ENCODE assay signal across 30 mouse cellular contexts in the genomic region with DNA sequence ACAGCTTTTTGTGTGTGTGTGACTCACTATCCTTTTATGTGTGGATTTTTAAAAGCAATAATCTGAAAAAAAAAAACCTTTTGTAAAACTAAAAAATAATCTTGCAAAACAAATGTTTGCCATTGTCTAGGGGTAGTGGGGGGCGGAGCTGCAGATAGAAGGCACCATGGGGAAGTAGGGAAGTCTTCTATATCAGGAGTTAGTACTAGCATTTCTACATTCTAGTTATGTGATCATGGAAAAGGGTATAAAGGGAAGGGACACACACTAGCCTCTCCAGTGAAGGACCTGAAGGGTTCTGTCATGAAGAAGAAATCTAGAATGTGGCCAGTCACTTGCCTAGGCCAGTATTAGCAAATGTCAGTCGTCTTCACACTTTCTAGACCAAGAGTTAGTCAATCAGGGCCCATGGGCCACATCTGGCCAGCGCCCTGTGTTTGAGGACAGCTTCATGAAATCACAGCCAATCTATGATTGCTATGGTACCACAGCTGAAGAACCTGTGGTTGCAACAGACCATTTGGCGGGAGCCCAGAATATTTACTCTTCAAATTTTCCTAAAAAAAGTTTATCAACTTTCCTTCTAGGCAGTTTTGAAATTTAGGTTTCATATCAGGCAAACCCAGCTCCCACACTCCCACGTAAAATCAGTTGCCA.
DNase-seq lines count a peak whose midpoint lies in the region; ATAC-seq lines count a peak whose summit lies in the region.
"Had no signal": no experiment of that assay in that cellular context is flagged by ENCODE, and none has a peak within 500 bp of the region (broad histone marks: within the 10 kb centered on the region; RNA-seq: fewer than 3 reads in every experiment).

No protein-coding gene starts in this region.

- no peaks in the 10 kb centered on the region for H3K27me3 ChIP-seq in hindbrain, embryonic 14.5 days (ENCODE audit: control insufficient read depth, insufficient read depth, low read length)
- H3K27me3 ChIP-seq: embryonic facial prominence, embryonic 13.5 days; heart, embryonic 15.5 days; intestine, embryonic 15.5 days; limb, embryonic 12.5 days; liver, embryonic 12.5 days; megakaryocyte, embryonic 14.5 days; midbrain, embryonic 12.5 days; neural tube, embryonic 13.5 days had no signal

- H3K4me2 ChIP-seq in hindbrain, embryonic 14.5 days (replicated peaks), result no peak overlapping the region
- H3K4me2 ChIP-seq: embryonic facial prominence, embryonic 13.5 days; heart, embryonic 15.5 days; intestine, embryonic 15.5 days; limb, embryonic 12.5 days; liver, embryonic 12.5 days; midbrain, embryonic 12.5 days; neural tube, embryonic 13.5 days had no signal

- 94% methylated on average over 5 of the region's 5 CpGs for WGBS in hindbrain, embryonic 14.5 days

- H3K4me3 ChIP-seq in hindbrain, embryonic 14.5 days (replicated peaks; ENCODE audit: low read length), result no peak overlapping the region
- H3K4me3 ChIP-seq: embryonic facial prominence, embryonic 13.5 days; heart, embryonic 10.5 days; heart, embryonic 15.5 days; intestine, embryonic 15.5 days; limb, embryonic 12.5 days; liver, embryonic 12.5 days; megakaryocyte, embryonic 14.5 days; midbrain, embryonic 12.5 days; neural tube, embryonic 13.5 days had no signal

- no peaks in the 10 kb centered on the region for H3K36me3 ChIP-seq in hindbrain, embryonic 14.5 days (replicated peaks; ENCODE audit: control insufficient read depth, insufficient read depth)
- H3K36me3 ChIP-seq: embryonic facial prominence, embryonic 13.5 days; heart, embryonic 10.5 days; heart, embryonic 15.5 days; intestine, embryonic 15.5 days; limb, embryonic 12.5 days; liver, embryonic 12.5 days; midbrain, embryonic 12.5 days; neural tube, embryonic 13.5 days had no signal

- no peak for DNase-seq in frontal cortex, postnatal 25 days (ENCODE audit: low spot score in 2 of 2)
- peak; percentile 9 for DNase-seq in lung, postnatal 36 days
- no peak for DNase-seq in lung, adult 18-20 months
- DNase-seq in hindbrain, embryonic 14.5 days (ENCODE audit: low spot score), result no peak
- DNase-seq: B cell, adult 2 months; cerebellum, adult 11-12 months; cerebellum, postnatal 10 days; gastrocnemius, postnatal 10 days; heart, adult 11 months; kidney, adult 8-10 months; kidney, postnatal 4 days; liver, postnatal 0 days; lung, postnatal 10 days; retina, postnatal 1 day; right cerebral cortex, postnatal 14 days; thymus, postnatal 4 days had no signal

- peak; percentile 39; the same call in 1 of the 2 replicates for ATAC-seq in frontal cortex, adult (ENCODE audit: low TSS enrichment)
- peak; percentile 68 for ATAC-seq in granulocyte monocyte progenitor cell, adult 5-6 weeks (replicated peaks; ENCODE audit: poor library complexity, severe bottlenecking)
- no peak for ATAC-seq in hindbrain, embryonic 14.5 days (ENCODE audit: low FRiP score)
- ATAC-seq: forebrain, embryonic 16.5 days; hindbrain, postnatal 0 days; intestine, embryonic 15.5 days; liver, embryonic 12.5 days; liver, postnatal 0 days had no signal

- no peak overlapping the region for H3K27ac ChIP-seq in hindbrain, embryonic 14.5 days
- H3K27ac ChIP-seq: embryonic facial prominence, embryonic 13.5 days; heart, embryonic 10.5 days; heart, embryonic 15.5 days; hindbrain, postnatal 0 days; intestine, embryonic 15.5 days; kidney, postnatal 0 days; limb, embryonic 12.5 days; liver, embryonic 12.5 days; midbrain, embryonic 12.5 days; neural tube, embryonic 13.5 days had no signal

- H3K9ac ChIP-seq in hindbrain, embryonic 14.5 days, result no peak overlapping the region
- H3K9ac ChIP-seq: embryonic facial prominence, embryonic 13.5 days; heart, embryonic 15.5 days; intestine, embryonic 15.5 days; limb, embryonic 12.5 days; liver, embryonic 12.5 days; liver, postnatal 0 days; midbrain, embryonic 12.5 days; neural tube, embryonic 13.5 days had no signal

- no peaks in the 10 kb centered on the region for H3K4me1 ChIP-seq in hindbrain, embryonic 14.5 days (replicated peaks; ENCODE audit: control insufficient read depth, insufficient read depth, low read length)
- H3K4me1 ChIP-seq: embryonic facial prominence, embryonic 13.5 days; heart, embryonic 10.5 days; heart, embryonic 15.5 days; intestine, embryonic 15.5 days; limb, embryonic 12.5 days; liver, embryonic 12.5 days; midbrain, embryonic 12.5 days; neural tube, embryonic 13.5 days had no signal

- H3K9me3 ChIP-seq in hindbrain, embryonic 14.5 days (ENCODE audit: control insufficient read depth, low read length), result no peaks in the 10 kb centered on the region
- H3K9me3 ChIP-seq: heart, embryonic 10.5 days; heart, embryonic 15.5 days; intestine, embryonic 15.5 days; limb, embryonic 12.5 days; liver, embryonic 12.5 days; megakaryocyte, embryonic 14.5 days; midbrain, embryonic 12.5 days; neural tube, embryonic 13.5 days had no signal
